Mouse (Mus musculus): ENCODE results near the gene Cd300lf. TPM values are rescaled to one million over a fixed set of nuclear protein-coding genes. Genes with fewer than 3 reads are reported as not detected.

Cd300lf gene
- polyA plus RNA-seq, 1 experiment from 2014 or later, result 0.85 TPM

- 47% methylated on average over 7 of the region's 7 CpGs for WGBS
- Histone ChIP-seq H3K4me3 (replicated peaks) (no peak overlapping the region), H3K36me3 (no peaks in the 10 kb centered on the region), H3K9me3 (no peaks in the 10 kb centered on the region), H3K4me1 (replicated peaks) (0 out of 2 replicates have a peak, but pooled peaks cover 6% of the 10 kb centered on the region), H3K9ac (no peak overlapping the region), H3K27ac (no peak overlapping the region), H3K27me3 (replicated peaks) (no peaks in the 10 kb centered on the region), H3K4me2 (replicated peaks) (no peak overlapping the region)
- ATAC-seq, result no peak
Observed at GRCm38 (mm10) chr11:115100741-115101140, 33.1 kb downstream of the Cd300lf start.

- H3K4me1 ChIP-seq (replicated peaks), result 0 out of 2 replicates have a peak, but pooled peaks cover 6% of the 10 kb centered on the region
- WGBS, result 70% methylated on average over 5 of the region's 5 CpGs
- no peak overlapping the region for H3K27ac ChIP-seq
- H3K27me3 ChIP-seq (replicated peaks), result no peaks in the 10 kb centered on the region
- H3K4me3 ChIP-seq (replicated peaks), result no peak overlapping the region
- no peak overlapping the region for H3K4me2 ChIP-seq (replicated peaks)
- H3K9me3 ChIP-seq, result no peaks in the 10 kb centered on the region
- H3K9ac ChIP-seq, result no peak overlapping the region
- no peak for ATAC-seq
- no peaks in the 10 kb centered on the region for H3K36me3 ChIP-seq
Observed at GRCm38 (mm10) chr11:115100032-115100621, 33.7 kb downstream of the Cd300lf start.

GRCm38 (mm10) chr11:115099241-115099840, 34.5 kb downstream of the Cd300lf start:
- Histone ChIP-seq H3K4me1 (replicated peaks) (0 out of 2 replicates have a peak, but pooled peaks cover 6% of the 10 kb centered on the region), H3K4me3 (replicated peaks) (no peak overlapping the region), H3K36me3 (no peaks in the 10 kb centered on the region), H3K27ac (peak overlapping the region; percentile 28; the same call in 1 of the 2 replicates), H3K27me3 (replicated peaks) (no peaks in the 10 kb centered on the region), H3K9ac (no peak overlapping the region), H3K9me3 (no peaks in the 10 kb centered on the region), H3K4me2 (replicated peaks) (no peak overlapping the region)
- ATAC-seq, result no peak
- WGBS, result 26% methylated on average over 16 of the region's 16 CpGs

GRCm38 (mm10) chr11:115098203-115098932, 35.4 kb downstream of the Cd300lf start:
- Histone ChIP-seq H3K9ac (no peak overlapping the region), H3K9me3 (no peaks in the 10 kb centered on the region), H3K36me3 (no peaks in the 10 kb centered on the region), H3K27ac (0 out of 2 replicates have a peak overlapping the region, but pooled peaks have one; percentile 28), H3K4me3 (replicated peaks) (no peak overlapping the region), H3K27me3 (replicated peaks) (no peaks in the 10 kb centered on the region), H3K4me2 (replicated peaks) (no peak overlapping the region), H3K4me1 (replicated peaks) (0 out of 2 replicates have a peak, but pooled peaks cover 6% of the 10 kb centered on the region)
- WGBS, result 37% methylated on average over 10 of the region's 10 CpGs
- peak; percentile 51; the same call in 1 of the 2 replicates for ATAC-seq

GRCm38 (mm10) chr11:115092140-115092539, 41.7 kb downstream of the Cd300lf start:
- Histone ChIP-seq H3K9me3 (no peaks in the 10 kb centered on the region), H3K27me3 (replicated peaks) (peaks cover 15% of the 10 kb centered on the region), H3K36me3 (no peaks in the 10 kb centered on the region), H3K4me3 (replicated peaks) (no peak overlapping the region), H3K4me2 (replicated peaks) (peak overlapping the region; percentile 45; the same call in 1 of the 2 replicates), H3K27ac (no peak overlapping the region), H3K4me1 (replicated peaks) (no peaks in the 10 kb centered on the region; the same call in 1 of the 2 replicates), H3K9ac (no peak overlapping the region)
- ATAC-seq, result no peak
- 17% methylated on average over 4 of the region's 4 CpGs for WGBS

GRCm38 (mm10) chr11:115091362-115091901, 42.4 kb downstream of the Cd300lf start, which contains the start of gene Rab37:
Gene Rab37, plus strand, starts transcription at chr11:115091431.
- Histone ChIP-seq H3K9ac (no peak within 1 kb of the TSS), H3K27me3 (replicated peaks) (peaks cover 15% of the 10 kb centered on the region), H3K36me3 (no peaks in the 10 kb centered on the region), H3K9me3 (no peaks in the 10 kb centered on the region), H3K4me1 (replicated peaks) (no peaks in the 10 kb centered on the region; the same call in 1 of the 2 replicates), H3K4me3 (replicated peaks) (peak within 1 kb of the TSS; percentile 9; the same call in 1 of the 2 replicates), H3K27ac (no peak within 1 kb of the TSS), H3K4me2 (replicated peaks) (peak within 1 kb of the TSS; percentile 45)
- WGBS, result 1% methylated on average over 36 of the region's 36 CpGs
- peak; percentile 34; the same call in 1 of the 2 replicates for ATAC-seq

- WGBS, result 72% methylated on average over 6 of the region's 6 CpGs
- no peak overlapping the region for H3K27ac ChIP-seq
- no peaks in the 10 kb centered on the region for H3K9me3 ChIP-seq
- H3K36me3 ChIP-seq, result no peaks in the 10 kb centered on the region
- no peak overlapping the region for H3K9ac ChIP-seq
- H3K4me1 ChIP-seq (replicated peaks), result no peaks in the 10 kb centered on the region; the same call in 1 of the 2 replicates
- ATAC-seq, result no peak
- H3K4me3 ChIP-seq (replicated peaks), result no peak overlapping the region
- H3K4me2 ChIP-seq (replicated peaks), result no peak overlapping the region
- H3K27me3 ChIP-seq (replicated peaks), result peaks cover 15% of the 10 kb centered on the region
Observed at GRCm38 (mm10) chr11:115089853-115090252, 43.9 kb downstream of the Cd300lf start.

GRCm38 (mm10) chr11:115086213-115086612, 47.6 kb downstream of the Cd300lf start:
- H3K27me3 ChIP-seq (replicated peaks), result peaks cover 9% of the 10 kb centered on the region
- no peaks in the 10 kb centered on the region; the same call in 1 of the 2 replicates for H3K4me1 ChIP-seq (replicated peaks)
- no peaks in the 10 kb centered on the region for H3K36me3 ChIP-seq
- H3K27ac ChIP-seq, result no peak overlapping the region
- no peaks in the 10 kb centered on the region for H3K9me3 ChIP-seq
- no peak overlapping the region for H3K4me3 ChIP-seq (replicated peaks)
- H3K9ac ChIP-seq, result no peak overlapping the region
- ATAC-seq, result no peak
- 57% methylated on average over 7 of the region's 7 CpGs for WGBS
- H3K4me2 ChIP-seq (replicated peaks), result no peak overlapping the region

GRCm38 (mm10) chr11:115085064-115085463, 48.7 kb downstream of the Cd300lf start:
- no peak overlapping the region; the same call in 1 of the 2 replicates for H3K4me2 ChIP-seq (replicated peaks)
- H3K9ac ChIP-seq, result no peak overlapping the region
- H3K27ac ChIP-seq, result no peak overlapping the region
- no peaks in the 10 kb centered on the region for H3K36me3 ChIP-seq
- 60% methylated on average over 8 of the region's 8 CpGs for WGBS
- peak; percentile 59; the same call in 1 of the 2 replicates for ATAC-seq
- H3K9me3 ChIP-seq, result no peaks in the 10 kb centered on the region
- H3K4me1 ChIP-seq (replicated peaks), result no peaks in the 10 kb centered on the region
- H3K27me3 ChIP-seq (replicated peaks), result 0 out of 2 replicates have a peak, but pooled peaks cover 5% of the 10 kb centered on the region
- H3K4me3 ChIP-seq (replicated peaks), result no peak overlapping the region

- H3K4me1 ChIP-seq (replicated peaks), result no peaks in the 10 kb centered on the region
- H3K4me3 ChIP-seq (replicated peaks), result no peak overlapping the region
- whole genome bisulfite sequencing, result 42% methylated on average over 12 of the region's 12 CpGs
- H3K4me2 ChIP-seq (replicated peaks), result no peak overlapping the region; the same call in 1 of the 2 replicates
- 0 out of 2 replicates have a peak, but pooled peaks cover 5% of the 10 kb centered on the region for H3K27me3 ChIP-seq (replicated peaks)
- H3K27ac ChIP-seq, result no peak overlapping the region
- no peaks in the 10 kb centered on the region for H3K36me3 ChIP-seq
- no peak overlapping the region for H3K9ac ChIP-seq
- ATAC-seq, result peak; percentile 67
- H3K9me3 ChIP-seq, result no peaks in the 10 kb centered on the region
Observed at GRCm38 (mm10) chr11:115084595-115084994, 49.2 kb downstream of the Cd300lf start.

GRCm38 (mm10) chr11:115083376-115084139, 50.2 kb downstream of the Cd300lf start:
- no peaks in the 10 kb centered on the region for H3K36me3 ChIP-seq
- H3K4me3 ChIP-seq (replicated peaks), result no peak overlapping the region
- no peak overlapping the region for H3K4me2 ChIP-seq (replicated peaks)
- H3K9me3 ChIP-seq, result no peaks in the 10 kb centered on the region
- H3K4me1 ChIP-seq (replicated peaks), result no peaks in the 10 kb centered on the region
- H3K27ac ChIP-seq, result no peak overlapping the region
- 0 out of 2 replicates have a peak, but pooled peaks have one; percentile 35 for ATAC-seq
- H3K9ac ChIP-seq, result no peak overlapping the region
- WGBS, result 43% methylated on average over 18 of the region's 18 CpGs
- H3K27me3 ChIP-seq (replicated peaks), result 0 out of 2 replicates have a peak, but pooled peaks cover 5% of the 10 kb centered on the region

All from intestine, embryonic 15.5 days (tissue).